Mouse (Mus musculus) hindbrain, embryonic 11.5 days (tissue): ENCODE results near the gene Rrp1. TPM values are rescaled to one million over a fixed set of nuclear protein-coding genes. Genes with fewer than 3 reads are reported as not detected.

Experiments
- ATAC-seq: fragments of 200-750 bp; cut with Nextera tagmentation; 2 replicates; pipeline ENCODE4 v1.8.0; 2017; ENCODE audit warnings: mild to moderate bottlenecking, moderate TSS enrichment, moderate library complexity; ENCODE audit not compliant: low FRiP score
- DNase-seq: peaks from one replicate; pipeline ENCODE4 v3.0.0-alpha.2; 2015; ENCODE audit warnings: low spot score
- H3K27ac ChIP-seq: fragments of 300-500 bp; sonication (generic); 2 replicates; pipeline ENCODE4 v1.5.1; 2014; ENCODE audit warnings: mild to moderate bottlenecking, low read depth, low read length
- H3K27me3 ChIP-seq: fragments of 300-500 bp; sonication (generic); 2 replicates; pipeline ENCODE4 v1.6.1; 2014; ENCODE audit warnings: mild to moderate bottlenecking, low read length, moderate library complexity, mixed read lengths; ENCODE audit not compliant: control insufficient read depth, insufficient read depth
- H3K36me3 ChIP-seq: fragments of 300-500 bp; sonication (generic); 2 replicates; pipeline ENCODE4 v1.6.1; 2014; ENCODE audit warnings: mild to moderate bottlenecking, low read length, moderate library complexity, mixed read lengths; ENCODE audit not compliant: control insufficient read depth, insufficient read depth
- H3K4me1 ChIP-seq: fragments of 300-500 bp; sonication (generic); replicated peaks from 2 replicates; pipeline ENCODE4 v1.6.1; 2014; ENCODE audit warnings: low read length, mixed read lengths; ENCODE audit not compliant: control insufficient read depth, insufficient read depth
- H3K4me2 ChIP-seq: fragments of 300-500 bp; sonication (generic); replicated peaks from 2 replicates; pipeline ENCODE4 v1.6.1; 2014; ENCODE audit warnings: mild to moderate bottlenecking, low read depth, low read length
- H3K4me3 ChIP-seq: fragments of 300-500 bp; sonication (generic); 2 replicates; pipeline ENCODE4 v1.5.1; 2014; ENCODE audit warnings: low read depth, low read length
- H3K9ac ChIP-seq: fragments of 300-500 bp; sonication (generic); 2 replicates; pipeline ENCODE4 v1.6.1; 2014; ENCODE audit warnings: low read depth, low read length
- H3K9me3 ChIP-seq: fragments of 300-500 bp; sonication (generic); 2 replicates; pipeline ENCODE4 v1.6.1; 2016; ENCODE audit warnings: low read length; ENCODE audit not compliant: control insufficient read depth
- WGBS: fragments of 180-500 bp; shearing (Covaris S2); extraction: QIAGEN DNeasy Blood & Tissue Kit; methylation state at CpG from one replicate; pipeline ENCODE4 v1.1.7; 2014; 5-methylcytosine and 5-hydroxymethylcytosine counted together
- polyA plus RNA-seq: library from polyadenylated mRNA; unstranded; fragments of >200 nt; fragmentation: Nextera tagmentation; extraction: Ambion mirVana; gene quantifications from 2 replicates; pipeline ENCODE4 v1.2.1, GENCODE M21; 2014

Gene Rrp1
- polyA plus RNA-seq, 1 experiment from 2014 or later, result 225 TPM

- DNase-seq, result no peak
- Histone ChIP-seq H3K27ac (no peak overlapping the region), H3K36me3 (no peaks in the 10 kb centered on the region), H3K9me3 (no peaks in the 10 kb centered on the region), H3K4me3 (no peak overlapping the region), H3K9ac (no peak overlapping the region), H3K27me3 (no peaks in the 10 kb centered on the region), H3K4me1 (no peaks in the 10 kb centered on the region), H3K4me2 (no peak overlapping the region)
- WGBS, result 80% methylated on average over 3 of the region's 3 CpGs
- no peak for ATAC-seq
Measured at GRCm38 (mm10) chr10:78447396-78447795, 34.6 kb upstream of the Rrp1 start.

GRCm38 (mm10) chr10:78446195-78446594 lies 33.4 kb upstream of the Rrp1 start:
- DNase-seq, result no peak
- no peak overlapping the region for H3K9ac ChIP-seq
- no peaks in the 10 kb centered on the region for H3K27me3 ChIP-seq
- no peak overlapping the region for H3K4me2 ChIP-seq
- ATAC-seq, result no peak
- 90% methylated on average over 3 of the region's 3 CpGs for WGBS
- no peaks in the 10 kb centered on the region for H3K4me1 ChIP-seq
- H3K36me3 ChIP-seq, result no peaks in the 10 kb centered on the region
- no peak overlapping the region for H3K27ac ChIP-seq
- no peaks in the 10 kb centered on the region for H3K9me3 ChIP-seq
- H3K4me3 ChIP-seq, result no peak overlapping the region

GRCm38 (mm10) chr10:78442292-78442691 lies 29.4 kb upstream of the Rrp1 start:
- Histone ChIP-seq H3K4me3 (no peak overlapping the region), H3K9me3 (no peaks in the 10 kb centered on the region), H3K27me3 (no peaks in the 10 kb centered on the region), H3K9ac (no peak overlapping the region), H3K4me2 (no peak overlapping the region), H3K4me1 (no peaks in the 10 kb centered on the region), H3K36me3 (no peaks in the 10 kb centered on the region), H3K27ac (no peak overlapping the region)
- DNase-seq (no peak), ATAC-seq (no peak)
- WGBS, result 95% methylated on average over 3 of the region's 3 CpGs

GRCm38 (mm10) chr10:78441606-78442005 lies 28.8 kb upstream of the Rrp1 start:
- Histone ChIP-seq H3K9me3 (no peaks in the 10 kb centered on the region), H3K9ac (no peak overlapping the region), H3K36me3 (no peaks in the 10 kb centered on the region), H3K4me2 (no peak overlapping the region), H3K27ac (no peak overlapping the region), H3K27me3 (no peaks in the 10 kb centered on the region), H3K4me3 (no peak overlapping the region), H3K4me1 (no peaks in the 10 kb centered on the region)
- DNase-seq (no peak), ATAC-seq (no peak)
- 92% methylated on average over 5 of the region's 5 CpGs for WGBS

GRCm38 (mm10) chr10:78440812-78441211 lies 28.0 kb upstream of the Rrp1 start:
- ATAC-seq (peak; percentile 38; the same call in 1 of the 2 replicates), DNase-seq (peak; percentile 51)
- WGBS, result 64% methylated on average over 9 of the region's 9 CpGs
- Histone ChIP-seq H3K36me3 (no peaks in the 10 kb centered on the region), H3K4me1 (no peaks in the 10 kb centered on the region), H3K27ac (no peak overlapping the region), H3K9ac (no peak overlapping the region), H3K4me2 (no peak overlapping the region), H3K4me3 (no peak overlapping the region), H3K27me3 (no peaks in the 10 kb centered on the region), H3K9me3 (no peaks in the 10 kb centered on the region)

- no peak overlapping the region for H3K4me2 ChIP-seq
- no peak overlapping the region for H3K4me3 ChIP-seq
- DNase-seq, result no peak
- no peak overlapping the region for H3K27ac ChIP-seq
- H3K4me1 ChIP-seq, result no peaks in the 10 kb centered on the region
- H3K9ac ChIP-seq, result no peak overlapping the region
- WGBS, result 85% methylated on average over 7 of the region's 7 CpGs
- no peaks in the 10 kb centered on the region for H3K27me3 ChIP-seq
- H3K9me3 ChIP-seq, result no peaks in the 10 kb centered on the region
- no peaks in the 10 kb centered on the region for H3K36me3 ChIP-seq
- no peak for ATAC-seq
Measured at GRCm38 (mm10) chr10:78439990-78440389, 27.1 kb upstream of the Rrp1 start.

GRCm38 (mm10) chr10:78439550-78439949 lies 26.7 kb upstream of the Rrp1 start:
- H3K27ac ChIP-seq, result no peak overlapping the region
- no peaks in the 10 kb centered on the region for H3K36me3 ChIP-seq
- no peak overlapping the region for H3K9ac ChIP-seq
- no peak overlapping the region for H3K4me2 ChIP-seq
- DNase-seq (peak; percentile 52), ATAC-seq (no peak)
- H3K4me1 ChIP-seq, result no peaks in the 10 kb centered on the region
- no peak overlapping the region for H3K4me3 ChIP-seq
- 70% methylated on average over 5 of the region's 5 CpGs for WGBS
- H3K9me3 ChIP-seq, result no peaks in the 10 kb centered on the region
- H3K27me3 ChIP-seq, result no peaks in the 10 kb centered on the region

- peak; percentile 86 for DNase-seq
- Histone ChIP-seq H3K9me3 (no peaks in the 10 kb centered on the region), H3K9ac (no peak overlapping the region), H3K27ac (no peak overlapping the region), H3K4me2 (no peak overlapping the region), H3K4me1 (no peaks in the 10 kb centered on the region), H3K27me3 (no peaks in the 10 kb centered on the region), H3K36me3 (no peaks in the 10 kb centered on the region), H3K4me3 (no peak overlapping the region)
- peak; percentile 58 for ATAC-seq
- 18% methylated on average over 5 of the region's 5 CpGs for WGBS
Measured at GRCm38 (mm10) chr10:78438094-78438493, 25.3 kb upstream of the Rrp1 start.

- Histone ChIP-seq H3K4me1 (no peaks in the 10 kb centered on the region), H3K9ac (no peak overlapping the region), H3K27ac (no peak overlapping the region), H3K4me2 (no peak overlapping the region), H3K9me3 (no peaks in the 10 kb centered on the region), H3K4me3 (no peak overlapping the region), H3K27me3 (no peaks in the 10 kb centered on the region), H3K36me3 (peaks cover 3% of the 10 kb centered on the region; the same call in 1 of the 2 replicates)
- 78% methylated on average over 3 of the region's 3 CpGs for WGBS
- ATAC-seq, result no peak
- no peak for DNase-seq
Measured at GRCm38 (mm10) chr10:78432853-78433252, 20.0 kb upstream of the Rrp1 start.
